Mouse (Mus musculus): ENCODE results near the gene Cacnb4.

Gene Cacnb4

DNA sequence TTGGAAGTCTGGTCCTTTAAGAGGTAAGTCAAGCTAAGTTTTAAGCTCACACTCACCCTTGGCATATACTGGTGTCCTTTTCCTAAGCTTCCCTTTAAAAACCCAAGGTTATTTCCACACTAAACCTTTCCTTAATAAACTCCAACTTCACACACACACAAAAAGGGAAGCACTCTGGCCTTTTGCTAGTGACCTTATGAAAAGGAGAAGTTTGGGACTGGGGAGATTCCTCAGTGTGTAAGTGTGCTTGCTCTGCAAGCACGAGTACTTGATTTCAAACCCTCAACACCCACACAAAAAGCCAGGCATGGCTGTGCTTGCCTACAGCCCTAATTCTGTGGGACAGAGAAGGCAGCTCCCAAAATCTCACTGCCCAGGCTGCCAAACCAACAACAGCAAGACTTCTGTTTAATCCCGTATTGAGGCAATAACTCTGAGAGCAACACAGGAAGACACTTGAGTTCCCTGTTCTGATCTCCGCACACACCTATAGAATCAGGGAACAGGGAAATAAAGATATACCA is 163.7 kb downstream of the Cacnb4 start:
- TF ChIP-seq CTCF (conservative IDR thresholded peaks at IDR 0.05; ENCODE audit: low read length) = no peak
- Histone ChIP-seq H3K4me1 (replicated peaks; ENCODE audit: low read depth, low read length) (peaks cover 4% of the 10 kb centered on the region), H3K27me3 (ENCODE audit: insufficient read depth, low read length) (peaks cover 3% of the 10 kb centered on the region; the same call in 1 of the 2 replicates), H3K4me3 (replicated peaks; ENCODE audit: low read length) (no peak overlapping the region), H3K36me3 (ENCODE audit: insufficient read depth, low read length) (no peaks in the 10 kb centered on the region), H3K9me3 (ENCODE audit: low read length) (no peaks in the 10 kb centered on the region)

DNA sequence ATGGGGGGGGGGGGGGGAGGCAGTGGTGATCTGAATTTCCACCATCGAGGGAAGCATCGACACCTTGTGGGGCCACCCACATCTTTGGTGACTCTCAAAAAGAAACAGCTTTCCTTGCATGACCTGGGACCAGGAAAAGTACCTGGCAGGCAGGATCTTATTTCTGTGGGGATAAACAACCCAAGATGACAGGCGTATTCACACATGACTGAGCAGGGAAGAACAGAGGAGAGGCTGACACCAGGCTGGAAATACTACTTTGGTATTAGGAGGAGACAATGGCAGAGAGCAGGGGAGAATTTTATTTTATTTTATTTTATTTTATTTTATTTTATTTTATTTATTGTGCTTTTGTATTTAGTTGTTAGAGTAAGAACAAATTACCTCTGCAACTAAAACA is 164.4 kb downstream of the Cacnb4 start:
- Histone ChIP-seq H3K27me3 (ENCODE audit: insufficient read depth, low read length) (peaks cover 3% of the 10 kb centered on the region; the same call in 1 of the 2 replicates), H3K36me3 (ENCODE audit: insufficient read depth, low read length) (no peaks in the 10 kb centered on the region), H3K4me3 (replicated peaks; ENCODE audit: low read length) (no peak overlapping the region), H3K9me3 (ENCODE audit: low read length) (no peaks in the 10 kb centered on the region), H3K4me1 (replicated peaks; ENCODE audit: low read depth, low read length) (peaks cover 4% of the 10 kb centered on the region)
- no peak for TF ChIP-seq POU5F1 (IDR thresholded peaks at IDR 0.05; ENCODE audit: borderline replicate concordance, low read length)
- no peak for TF ChIP-seq CTCF (conservative IDR thresholded peaks at IDR 0.05; ENCODE audit: low read length)
- no peak for TF ChIP-seq NANOG (IDR thresholded peaks at IDR 0.05; ENCODE audit: borderline replicate concordance, low read length)

- H3K9me3 ChIP-seq (ENCODE audit: low read length) = no peaks in the 10 kb centered on the region
- H3K27me3 ChIP-seq (ENCODE audit: insufficient read depth, low read length) = peaks cover 3% of the 10 kb centered on the region; the same call in 1 of the 2 replicates
- no peaks in the 10 kb centered on the region for H3K36me3 ChIP-seq (ENCODE audit: insufficient read depth, low read length)
- no peak overlapping the region for H3K4me3 ChIP-seq (replicated peaks; ENCODE audit: low read length)
- no peak for TF ChIP-seq NANOG (IDR thresholded peaks at IDR 0.05; ENCODE audit: borderline replicate concordance, low read length)
- TF ChIP-seq POU5F1 (IDR thresholded peaks at IDR 0.05; ENCODE audit: borderline replicate concordance, low read length) = no peak
- no peak for TF ChIP-seq CTCF (conservative IDR thresholded peaks at IDR 0.05; ENCODE audit: low read length)
- peaks cover 4% of the 10 kb centered on the region for H3K4me1 ChIP-seq (replicated peaks; ENCODE audit: low read depth, low read length)
These were observed 164.8 kb downstream of the Cacnb4 start for GRCm38 (mm10) chr2:52511799-52512198.

DNA sequence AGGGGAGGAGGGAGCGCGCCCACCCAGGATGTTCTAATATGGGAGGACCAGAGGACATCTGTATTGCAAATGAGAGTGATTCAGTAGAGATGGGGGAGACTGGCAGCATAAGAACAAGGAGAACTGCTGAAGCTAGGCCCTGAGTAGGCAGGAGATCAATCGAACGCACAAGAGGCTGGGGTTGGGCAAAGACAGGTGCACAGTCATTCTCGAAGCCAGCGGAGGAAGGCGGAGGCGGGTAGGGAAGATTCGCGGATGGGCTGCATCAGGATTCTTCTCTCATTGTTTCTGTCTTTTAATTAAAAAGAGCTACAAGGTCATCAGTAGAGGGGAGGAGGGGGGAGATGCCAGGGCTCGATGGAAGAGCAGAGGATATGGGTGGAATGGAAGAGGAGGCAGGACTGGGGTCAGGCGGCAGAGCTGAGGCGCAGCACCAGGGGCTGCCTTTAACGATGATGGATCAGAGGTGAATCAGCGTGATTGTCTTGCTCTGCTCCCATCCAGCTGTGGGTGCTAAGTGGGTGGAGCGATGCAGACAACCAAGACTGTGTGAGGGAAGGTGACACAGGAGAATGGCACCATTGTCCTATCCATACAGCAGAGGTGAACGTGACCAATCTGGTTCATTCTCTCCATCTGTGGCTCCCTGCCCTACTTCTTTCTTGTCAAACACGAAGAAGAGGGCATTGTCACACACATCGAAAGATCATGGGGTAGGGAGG is 166.7 kb downstream of the Cacnb4 start:
- H3K4me3 ChIP-seq (replicated peaks; ENCODE audit: low read length) = no peak overlapping the region
- no peaks in the 10 kb centered on the region for H3K9me3 ChIP-seq (ENCODE audit: low read length)
- peaks cover 4% of the 10 kb centered on the region for H3K4me1 ChIP-seq (replicated peaks; ENCODE audit: low read depth, low read length)
- H3K27me3 ChIP-seq (ENCODE audit: insufficient read depth, low read length) = peaks cover 3% of the 10 kb centered on the region; the same call in 1 of the 2 replicates
- H3K36me3 ChIP-seq (ENCODE audit: insufficient read depth, low read length) = no peaks in the 10 kb centered on the region
- TF ChIP-seq POU5F1 (IDR thresholded peaks at IDR 0.05; ENCODE audit: borderline replicate concordance, low read length) (no peak), NANOG (IDR thresholded peaks at IDR 0.05; ENCODE audit: borderline replicate concordance, low read length) (no peak), CTCF (conservative IDR thresholded peaks at IDR 0.05; ENCODE audit: low read length) (no peak)

DNA sequence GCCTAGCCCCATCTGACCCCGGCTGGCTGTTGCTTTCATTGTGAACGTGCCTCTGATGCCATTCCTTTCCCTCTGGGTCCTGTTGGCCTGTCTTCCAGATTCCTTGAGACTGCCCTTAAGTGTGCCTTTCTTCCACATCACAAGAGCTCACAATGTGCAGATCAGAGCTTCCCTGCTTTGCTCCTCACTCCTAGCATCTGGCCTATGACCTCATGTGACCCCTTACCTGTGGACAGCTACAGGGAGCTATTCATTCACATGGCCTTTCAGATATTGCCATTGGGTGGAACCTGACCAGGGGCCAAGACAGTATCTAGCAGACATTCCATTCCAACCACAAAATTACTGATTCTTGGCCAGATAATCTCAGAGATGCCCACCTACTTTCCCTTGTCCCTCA is 171.5 kb downstream of the Cacnb4 start:
- Histone ChIP-seq H3K9me3 (ENCODE audit: low read length) (no peaks in the 10 kb centered on the region), H3K36me3 (ENCODE audit: insufficient read depth, low read length) (no peaks in the 10 kb centered on the region), H3K27me3 (ENCODE audit: insufficient read depth, low read length) (no peaks in the 10 kb centered on the region), H3K4me1 (replicated peaks; ENCODE audit: low read depth, low read length) (peaks cover 4% of the 10 kb centered on the region), H3K4me3 (replicated peaks; ENCODE audit: low read length) (no peak overlapping the region)
- TF ChIP-seq POU5F1 (IDR thresholded peaks at IDR 0.05; ENCODE audit: borderline replicate concordance, low read length) (no peak), CTCF (conservative IDR thresholded peaks at IDR 0.05; ENCODE audit: low read length) (no peak), NANOG (IDR thresholded peaks at IDR 0.05; ENCODE audit: borderline replicate concordance, low read length) (no peak)

GRCm38 (mm10) chr2:52504762-52505161 is 171.9 kb downstream of the Cacnb4 start:
- peaks cover 3% of the 10 kb centered on the region; the same call in 1 of the 2 replicates for H3K4me1 ChIP-seq (replicated peaks; ENCODE audit: low read depth, low read length)

GRCm38 (mm10) chr2:52499849-52500262 is 176.8 kb downstream of the Cacnb4 start:
- TF ChIP-seq POU5F1 (IDR thresholded peaks at IDR 0.05; ENCODE audit: borderline replicate concordance, low read length) = no peak
- no peak for TF ChIP-seq CTCF (conservative IDR thresholded peaks at IDR 0.05; ENCODE audit: low read length)
- TF ChIP-seq NANOG (IDR thresholded peaks at IDR 0.05; ENCODE audit: borderline replicate concordance, low read length) = no peak
- Histone ChIP-seq H3K27me3 (ENCODE audit: insufficient read depth, low read length) (no peaks in the 10 kb centered on the region), H3K4me1 (replicated peaks; ENCODE audit: low read depth, low read length) (no peaks in the 10 kb centered on the region), H3K4me3 (replicated peaks; ENCODE audit: low read length) (no peak overlapping the region), H3K9me3 (ENCODE audit: low read length) (no peaks in the 10 kb centered on the region), H3K36me3 (ENCODE audit: insufficient read depth, low read length) (no peaks in the 10 kb centered on the region)

More at GRCm38 (mm10) chr2:52504762-52505161, 171.9 kb downstream of the Cacnb4 start:
- Histone ChIP-seq H3K9me3 (ENCODE audit: low read length) (no peaks in the 10 kb centered on the region), H3K27me3 (ENCODE audit: insufficient read depth, low read length) (no peaks in the 10 kb centered on the region), H3K4me3 (replicated peaks; ENCODE audit: low read length) (no peak overlapping the region), H3K36me3 (ENCODE audit: insufficient read depth, low read length) (no peaks in the 10 kb centered on the region)
- TF ChIP-seq POU5F1 (IDR thresholded peaks at IDR 0.05; ENCODE audit: borderline replicate concordance, low read length) (no peak), NANOG (IDR thresholded peaks at IDR 0.05; ENCODE audit: borderline replicate concordance, low read length) (no peak), CTCF (conservative IDR thresholded peaks at IDR 0.05; ENCODE audit: low read length) (no peak)

GRCm38 (mm10) chr2:52499101-52499537 is 177.5 kb downstream of the Cacnb4 start:
- no peaks in the 10 kb centered on the region for H3K4me1 ChIP-seq (replicated peaks; ENCODE audit: low read depth, low read length)
- H3K36me3 ChIP-seq (ENCODE audit: insufficient read depth, low read length) = no peaks in the 10 kb centered on the region
- TF ChIP-seq CTCF (conservative IDR thresholded peaks at IDR 0.05; ENCODE audit: low read length) = no peak
- TF ChIP-seq POU5F1 (IDR thresholded peaks at IDR 0.05; ENCODE audit: borderline replicate concordance, low read length) = no peak
- TF ChIP-seq NANOG (IDR thresholded peaks at IDR 0.05; ENCODE audit: borderline replicate concordance, low read length) = no peak
- H3K9me3 ChIP-seq (ENCODE audit: low read length) = no peaks in the 10 kb centered on the region
- H3K4me3 ChIP-seq (replicated peaks; ENCODE audit: low read length) = no peak overlapping the region
- H3K27me3 ChIP-seq (ENCODE audit: insufficient read depth, low read length) = no peaks in the 10 kb centered on the region
